Mouse (Mus musculus) frontal cortex, postnatal 25 days (tissue): Measurements from ENCODE around the gene Cfi.

Experiments used
- DNase-seq, 2 experiments: peaks; one replicate each; pipeline ENCODE4 v3.0.0; 2022; ENCODE audit warnings: low spot score in 2 of 2

Cfi gene

GRCm38 (mm10) chr3:129877327-129877726 lies 41.6 kb downstream of the Cfi start:
- DNase-seq = no peak

- peak; percentile 69 to 90 for DNase-seq
These were observed 42.8 kb downstream of the Cfi start, which contains the start of gene Pla2g12a for GRCm38 (mm10) chr3:129878405-129879021. Gene Pla2g12a (plus strand): TSS chr3:129878606.

- no peak for DNase-seq
These were observed 43.6 kb downstream of the Cfi start for GRCm38 (mm10) chr3:129879131-129879757.

- DNase-seq = no peak
These were observed 44.2 kb downstream of the Cfi start for GRCm38 (mm10) chr3:129879913-129880312.

GRCm38 (mm10) chr3:129880925-129881593 lies 45.4 kb downstream of the Cfi start:
- no peak for DNase-seq

GRCm38 (mm10) chr3:129885577-129885976 lies 49.9 kb downstream of the Cfi start:
- no peak for DNase-seq

GRCm38 (mm10) chr3:129886430-129886829 lies 50.7 kb downstream of the Cfi start:
- DNase-seq = no peak

GRCm38 (mm10) chr3:129887779-129888517 lies 52.3 kb downstream of the Cfi start:
- no peak for DNase-seq

GRCm38 (mm10) chr3:129892003-129892402 lies 56.3 kb downstream of the Cfi start:
- DNase-seq = no peak

- DNase-seq = no peak
These were observed 57.5 kb downstream of the Cfi start for GRCm38 (mm10) chr3:129893143-129893542.

- no peak for DNase-seq
These were observed 60.9 kb downstream of the Cfi start for GRCm38 (mm10) chr3:129896591-129896990.

GRCm38 (mm10) chr3:129898886-129899285 lies 63.2 kb downstream of the Cfi start:
- no peak for DNase-seq

- DNase-seq = peak; percentile 19 to 36
These were observed 65.7 kb downstream of the Cfi start, which contains the start of gene Casp6 for GRCm38 (mm10) chr3:129901271-129901809. Gene Casp6 (plus strand): TSS chr3:129901425.

- DNase-seq = no peak
These were observed 67.7 kb downstream of the Cfi start for GRCm38 (mm10) chr3:129903369-129903768.

- DNase-seq = no peak
These were observed 68.2 kb downstream of the Cfi start for GRCm38 (mm10) chr3:129903866-129904265.

GRCm38 (mm10) chr3:129904381-129905132 lies 68.9 kb downstream of the Cfi start:
- DNase-seq = no peak

- DNase-seq = no peak
These were observed 76.3 kb downstream of the Cfi start for GRCm38 (mm10) chr3:129912025-129912424.

- no peak for DNase-seq
These were observed 77.6 kb downstream of the Cfi start for GRCm38 (mm10) chr3:129913241-129913640.

- no peak for DNase-seq
These were observed 81.7 kb downstream of the Cfi start for GRCm38 (mm10) chr3:129917424-129917823.

GRCm38 (mm10) chr3:129918434-129918833 lies 82.8 kb downstream of the Cfi start:
- peak; percentile 67 to 72 for DNase-seq

GRCm38 (mm10) chr3:129923581-129923980 lies 87.9 kb downstream of the Cfi start:
- no peak for DNase-seq
